Mouse (Mus musculus) CH12.LX (cell line): Measurements from ENCODE around the gene Arhgap31. TPM values are rescaled to one million over a fixed set of nuclear protein-coding genes. Genes with fewer than 3 reads are reported as not detected.

Experiments used
- DNase-seq: peaks from one replicate; pipeline ENCODE4 v3.0.0-alpha.2; 2013; ENCODE audit errors: extremely low read depth
- H3K27ac ChIP-seq: 2 replicates; pipeline ENCODE4 v1.5.1; 2012; ENCODE audit warnings: low read depth, mild to moderate bottlenecking, control low read depth, moderate library complexity; ENCODE audit not compliant: insufficient read depth
- H3K27me3 ChIP-seq: replicated peaks from 2 replicates; pipeline ENCODE3; 2012; ENCODE audit warnings: inconsistent platforms
- H3K36me3 ChIP-seq, 2 experiments: replicated peaks in 1 of 2; 2 replicates each; pipeline versions ENCODE3 to v1.6.1; 2012; ENCODE audit warnings: inconsistent platforms in 1 of 2, low read length in 1 of 2, mild to moderate bottlenecking in 1 of 2, mixed read lengths in 1 of 2, moderate library complexity in 1 of 2; ENCODE audit not compliant: control insufficient read depth in 1 of 2, insufficient read depth in 1 of 2
- H3K4me1 ChIP-seq, 2 experiments: 2 replicates each; pipeline ENCODE4 v1.6.1; 2012; ENCODE audit warnings: inconsistent platforms in 1 of 2, moderate library complexity in 1 of 2; ENCODE audit not compliant: insufficient read depth in 2 of 2, control insufficient read depth in 1 of 2
- H3K4me2 ChIP-seq: 2 replicates; pipeline ENCODE4 v1.6.1; 2012; ENCODE audit warnings: low read depth, mild to moderate bottlenecking, control low read depth; ENCODE audit not compliant: poor library complexity, insufficient read depth, severe bottlenecking
- H3K4me3 ChIP-seq, 3 experiments: fragments of 150-350 bp in 1 of 3; sonication (generic) in 1 of 3; replicated peaks in 1 of 3; 2 replicates each; pipeline versions ENCODE3 to v1.5.1; 2011 to 2012; ENCODE audit warnings: low read depth in 2 of 3, low read length in 2 of 3, mild to moderate bottlenecking in 2 of 3, moderate library complexity in 2 of 3, control low read depth in 1 of 3, improper control_type of control experiment in 1 of 3, inconsistent platforms in 1 of 3, mixed read lengths in 1 of 3; ENCODE audit not compliant: poor library complexity in 1 of 3
- H3K79me2 ChIP-seq: replicated peaks from 2 replicates; pipeline ENCODE4 v1.6.1; 2012; ENCODE audit warnings: mild to moderate bottlenecking, moderate library complexity; ENCODE audit not compliant: control insufficient read depth, poor library complexity, insufficient read depth, severe bottlenecking; ENCODE audit errors: extremely low read depth
- H3K9ac ChIP-seq: 2 replicates; pipeline ENCODE4 v1.6.1; 2012; ENCODE audit warnings: low read depth, mild to moderate bottlenecking, control low read depth, moderate library complexity; ENCODE audit not compliant: insufficient read depth
- H3K9me3 ChIP-seq: replicated peaks from 2 replicates; pipeline ENCODE3; 2012; ENCODE audit warnings: low read length, inconsistent platforms, mixed read lengths
- CHD2 ChIP-seq: IDR thresholded peaks from 2 replicates; pipeline ENCODE4 v1.6.1; 2011; ENCODE audit warnings: low read length, improper control_type of control experiment
- CTCF ChIP-seq, 2 experiments: IDR thresholded peaks in 1 of 2; conservative IDR thresholded peaks in 1 of 2; 2 replicates each; pipeline ENCODE4 v1.5.1; 2011 to 2012; ENCODE audit warnings: low read depth in 2 of 2, low read length in 2 of 2, improper control_type of control experiment in 1 of 2, inconsistent platforms in 1 of 2, mild to moderate bottlenecking in 1 of 2, moderate library complexity in 1 of 2
- ELF1 ChIP-seq: IDR thresholded peaks from 2 replicates; pipeline ENCODE4 v1.6.1; 2014; ENCODE audit warnings: low read depth, mild to moderate bottlenecking, inconsistent platforms, low read length, improper control_type of control experiment
- EP300 ChIP-seq: IDR thresholded peaks from 2 replicates; pipeline ENCODE4 v1.6.1; 2011; ENCODE audit warnings: low read length, improper control_type of control experiment
- ETS1 ChIP-seq: conservative IDR thresholded peaks from 2 replicates; pipeline ENCODE4 v1.6.1; 2012; ENCODE audit warnings: low read depth, mild to moderate bottlenecking, inconsistent platforms, low read length, improper control_type of control experiment, moderate library complexity
- GABPA ChIP-seq: IDR thresholded peaks from 2 replicates; pipeline ENCODE4 v1.6.1; 2012; ENCODE audit warnings: low read depth, low read length, improper control_type of control experiment, inconsistent platforms; ENCODE audit not compliant: insufficient replicate concordance
- HCFC1 ChIP-seq: IDR thresholded peaks from 2 replicates; pipeline ENCODE4 v1.6.1; 2012; ENCODE audit warnings: low read depth, mild to moderate bottlenecking, inconsistent platforms, low read length, improper control_type of control experiment
- IRF4 ChIP-seq: IDR thresholded peaks from 2 replicates; pipeline ENCODE4 v1.6.1; 2014; ENCODE audit warnings: low read depth, mild to moderate bottlenecking, inconsistent platforms, low read length, improper control_type of control experiment
- JUN ChIP-seq: IDR thresholded peaks from 2 replicates; pipeline ENCODE4 v1.6.1; 2011; ENCODE audit warnings: low read depth, mild to moderate bottlenecking, low read length, improper control_type of control experiment, moderate library complexity; ENCODE audit not compliant: insufficient read depth
- KAT2A ChIP-seq: IDR thresholded peaks from 2 replicates; pipeline ENCODE4 v1.6.1; 2012; ENCODE audit warnings: low read length, improper control_type of control experiment, inconsistent platforms; ENCODE audit not compliant: insufficient replicate concordance
- MAFK ChIP-seq: IDR thresholded peaks from 2 replicates; pipeline ENCODE4 v1.6.1; 2011; ENCODE audit warnings: low read length, improper control_type of control experiment; ENCODE audit not compliant: insufficient replicate concordance
- MAX ChIP-seq: IDR thresholded peaks from 2 replicates; pipeline ENCODE4 v1.6.1; 2011; ENCODE audit warnings: low read length, improper control_type of control experiment
- MYC ChIP-seq: IDR thresholded peaks from 2 replicates; pipeline ENCODE4 v1.6.1; 2011; ENCODE audit warnings: low read depth, mild to moderate bottlenecking, improper control_type of control experiment, low read length
- PAX5 ChIP-seq: IDR thresholded peaks from 2 replicates; pipeline ENCODE4 v1.6.1; 2012; ENCODE audit warnings: low read length, inconsistent platforms, mixed read lengths
- POLR2AphosphoS2 ChIP-seq: IDR thresholded peaks from 2 replicates; pipeline ENCODE4 v1.6.1; 2011; ENCODE audit warnings: low read depth, low read length, improper control_type of control experiment
- RCOR1 ChIP-seq: conservative IDR thresholded peaks from 2 replicates; pipeline ENCODE4 v1.6.1; 2012; ENCODE audit warnings: low read depth, mild to moderate bottlenecking, inconsistent platforms, low read length, improper control_type of control experiment
- SIN3A ChIP-seq: IDR thresholded peaks from 2 replicates; pipeline ENCODE4 v1.6.1; 2012; ENCODE audit warnings: low read length, improper control_type of control experiment, inconsistent platforms
- SMC3 ChIP-seq: IDR thresholded peaks from 2 replicates; pipeline ENCODE4 v1.6.1; 2011; ENCODE audit warnings: low read depth, low read length, improper control_type of control experiment
- TCF12 ChIP-seq: IDR thresholded peaks from 2 replicates; pipeline ENCODE4 v1.6.1; 2014; ENCODE audit warnings: low read depth, mild to moderate bottlenecking, inconsistent platforms, low read length, improper control_type of control experiment
- ZMIZ1 ChIP-seq: IDR thresholded peaks from 2 replicates; pipeline ENCODE4 v1.6.1; 2012; ENCODE audit warnings: low read depth, mild to moderate bottlenecking, inconsistent platforms, low read length, improper control_type of control experiment
- dilution Hi-C: fragments of 300-500 bp; cut with MboI; formaldehyde crosslinking; loops from 2 replicates; pipeline ENCODE4 v1.14.3; 2020; ENCODE audit warnings: low sequenced_read_pairs; ENCODE audit not compliant: extremely low pct_unique_long_range_greater_than_20kb, extremely low pct_ligation_motif_present
- in situ Hi-C: fragments of 300-500 bp; cut with MboI; formaldehyde crosslinking; loops from 3 replicates; pipeline ENCODE4 v1.14.3; 2019; ENCODE audit warnings: low sequenced_read_pairs, low pct_ligation_motif_present, low pct_unique_long_range_greater_than_20kb, mixed read lengths
- polyA plus RNA-seq: library from polyadenylated mRNA; unstranded; fragments of >175 nt; gene quantifications from 2 replicates; pipeline ENCODE4 v1.2.1, GENCODE M21; 2012; ENCODE audit warnings: low read depth; ENCODE audit not compliant: insufficient read length
- total RNA-seq, 2 experiments: library from RNA; depleted of rRNA; stranded (reverse); fragments of 300-350 nt in 1 of 2; fragments of >200 nt in 1 of 2; gene quantifications; 2 replicates each; pipeline ENCODE4 v1.2.3; 2012 to 2014

Arhgap31 gene
- total and polyA plus RNA-seq, 3 experiments = 0.15 to 2.0 (median 0.76) TPM

- dilution Hi-C loops (no loop called here), in situ Hi-C loops (no loop called here)
- Histone ChIP-seq H3K27ac (no peak overlapping the region), H3K4me1 (no peaks in the 10 kb centered on the region), H3K79me2 (no peaks in the 10 kb centered on the region), H3K27me3 (no peaks in the 10 kb centered on the region), H3K4me2 (no peak overlapping the region), H3K36me3 (no peaks in the 10 kb centered on the region), H3K9ac (no peak overlapping the region), H3K4me3 (no peak overlapping the region), H3K9me3 (no peaks in the 10 kb centered on the region)
- no peak for DNase-seq
- TF ChIP-seq GABPA = no peak
- no peak for TF ChIP-seq POLR2AphosphoS2
- TF ChIP-seq HCFC1 = no peak
- TF ChIP-seq EP300 = no peak
- no peak for TF ChIP-seq ETS1
Measured at GRCm38 (mm10) chr16:38625411-38625810, 87.7 kb downstream of the Arhgap31 start.

GRCm38 (mm10) chr16:38624303-38624702 lies 88.8 kb downstream of the Arhgap31 start:
- Histone ChIP-seq H3K9me3 (no peaks in the 10 kb centered on the region), H3K4me2 (no peak overlapping the region), H3K79me2 (no peaks in the 10 kb centered on the region), H3K36me3 (no peaks in the 10 kb centered on the region), H3K27ac (no peak overlapping the region), H3K4me3 (no peak overlapping the region), H3K9ac (no peak overlapping the region), H3K4me1 (no peaks in the 10 kb centered on the region), H3K27me3 (no peaks in the 10 kb centered on the region)
- TF ChIP-seq CHD2 (no peak), PAX5 (no peak), MAX (no peak), ZMIZ1 (no peak), MYC (no peak), CTCF (conservative IDR thresholded peaks at IDR 0.05 in 1 of 2, IDR thresholded peaks at IDR 0.05 in 1 of 2; ENCODE audit: low read depth in 2 of 2, low read length in 2 of 2) (no peak), SIN3A (no peak), RCOR1 (no peak), MAFK (no peak), JUN (no peak), KAT2A (no peak), SMC3 (no peak), ELF1 (no peak), EP300 (no peak), IRF4 (no peak), ETS1 (no peak), TCF12 (no peak)
- dilution Hi-C loops (no loop called here), in situ Hi-C loops (no loop called here)
- DNase-seq = no peak
